Mouse (Mus musculus) gastrocnemius, adult 18-20 months (tissue): Measurements from ENCODE around the gene Acvr2b. TPM values are rescaled to one million over a fixed set of nuclear protein-coding genes. Genes with fewer than 3 reads are reported as not detected.

Experiments used
- DNase-seq: peaks from one replicate; pipeline ENCODE4 v3.0.0; 2021; ENCODE audit warnings: low spot score
- total RNA-seq, 2 experiments: library from RNA; stranded (reverse); gene quantifications; 2 replicates each; pipeline ENCODE4 v1.2.3; 2021

Gene Acvr2b
- total RNA-seq, 2 experiments from 2014 or later: 12.4 to 14.1 TPM

DNA sequence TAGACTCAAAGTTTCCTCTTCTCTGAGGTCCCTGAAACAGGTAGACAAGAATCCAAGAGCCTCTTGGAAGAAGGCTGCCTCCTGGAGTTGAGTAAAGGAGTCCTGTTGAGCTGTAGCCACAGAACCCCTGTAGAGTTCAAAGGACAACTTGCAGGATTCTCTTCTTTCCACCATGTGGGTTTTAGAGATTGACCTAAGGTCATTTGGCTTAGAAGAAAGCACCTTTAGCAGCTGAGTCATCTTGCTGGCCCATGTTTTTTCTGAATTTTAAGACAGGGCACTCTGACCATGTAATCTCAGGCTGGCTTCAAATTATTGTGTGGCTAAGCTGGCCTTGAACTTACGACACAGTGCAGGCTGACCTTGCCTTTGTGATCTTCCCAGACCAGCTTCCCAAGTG lies 71.1 kb downstream of the Acvr2b start:
- no peak for DNase-seq

GRCm38 (mm10) chr9:119473608-119474164 lies 71.8 kb downstream of the Acvr2b start:
- no peak for DNase-seq

DNA sequence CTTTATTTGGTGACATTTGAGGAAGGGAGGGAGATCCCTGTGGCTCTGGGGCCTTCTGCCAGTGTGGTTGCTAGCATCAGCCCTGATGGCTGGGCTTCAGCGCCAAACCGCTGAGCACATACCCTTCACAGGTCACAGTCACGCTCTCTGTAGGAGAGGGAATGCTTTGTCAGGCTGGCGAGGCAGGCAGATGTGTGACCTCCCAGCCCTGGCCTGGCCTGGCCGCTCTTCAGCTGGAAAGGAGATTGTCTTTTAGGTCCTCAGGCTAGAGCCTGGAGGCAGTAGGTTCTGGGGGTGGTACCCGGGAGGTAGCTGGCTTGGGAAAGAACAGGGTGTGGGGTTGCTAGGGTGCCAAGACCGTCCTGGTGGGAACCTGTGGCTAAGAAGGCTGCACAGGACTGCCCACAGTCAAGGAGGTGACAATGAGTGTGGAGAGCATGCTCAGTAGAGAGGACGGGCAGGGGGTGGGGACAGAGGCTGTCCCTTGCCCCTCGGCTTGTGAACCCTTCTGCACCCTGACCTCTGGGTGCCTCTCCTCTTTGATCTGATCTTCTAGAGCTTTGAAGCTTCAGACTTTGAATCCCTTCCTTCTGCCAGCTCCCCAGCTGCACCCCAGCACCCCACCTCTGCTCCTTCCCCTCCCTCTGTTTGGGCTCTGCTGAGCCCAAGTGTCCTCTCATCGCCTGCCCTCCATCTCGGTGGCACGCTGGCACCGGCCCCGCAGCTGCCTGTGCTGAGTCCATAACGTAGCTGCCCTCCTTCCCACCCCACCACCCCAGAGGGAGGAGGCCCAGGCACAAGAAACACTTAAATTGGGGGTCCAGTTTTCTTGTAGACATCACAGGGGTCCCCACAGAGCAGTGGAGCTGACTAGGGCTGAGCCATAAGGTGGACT lies 73.0 kb downstream of the Acvr2b start:
- no peak for DNase-seq

DNA sequence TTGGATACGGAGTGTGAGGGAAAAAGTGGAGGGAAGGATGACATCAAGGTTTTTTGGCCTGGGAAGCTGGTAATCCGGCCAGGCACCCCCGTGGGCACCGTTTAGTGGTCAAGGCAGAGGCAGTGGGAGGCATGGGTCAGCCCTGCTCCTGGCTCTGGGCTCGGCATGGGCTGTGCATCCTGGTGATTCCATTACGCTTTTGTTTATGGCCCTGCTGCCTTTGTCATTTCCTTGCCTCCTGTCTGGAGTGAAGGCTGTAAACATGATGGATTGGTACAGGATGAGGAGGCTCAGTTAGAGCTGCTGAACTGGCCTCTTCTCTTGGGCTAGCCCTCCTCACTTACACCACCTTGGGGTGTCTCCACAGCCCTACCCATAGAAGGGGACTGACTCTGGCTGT lies 75.8 kb downstream of the Acvr2b start:
- DNase-seq: no peak

DNA sequence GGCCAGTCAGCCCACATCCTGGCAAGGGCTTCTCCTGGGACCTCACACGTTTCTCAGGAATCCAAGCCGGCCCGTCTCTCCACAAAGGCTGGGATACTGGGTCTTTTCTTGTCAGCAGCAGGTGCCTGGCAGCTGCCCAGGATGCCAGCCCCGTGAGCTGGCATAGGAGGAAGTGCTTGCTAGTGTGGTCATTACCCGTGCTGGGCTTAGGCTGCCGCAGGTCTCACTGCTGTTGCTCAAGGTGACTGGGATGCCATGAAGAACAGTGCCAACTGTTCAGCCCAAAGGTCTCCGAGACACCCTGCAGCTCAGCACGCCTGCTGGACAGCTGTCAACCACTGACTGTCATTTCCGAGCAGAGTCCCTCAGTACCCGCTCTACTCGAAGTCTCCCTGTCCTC lies 76.4 kb downstream of the Acvr2b start:
- peak; percentile 18 for DNase-seq

- DNase-seq: peak; percentile 80
Measured at GRCm38 (mm10) chr9:119479297-119479696, 77.4 kb downstream of the Acvr2b start.

- DNase-seq: no peak
Measured at GRCm38 (mm10) chr9:119481612-119482011, 79.7 kb downstream of the Acvr2b start.

DNA sequence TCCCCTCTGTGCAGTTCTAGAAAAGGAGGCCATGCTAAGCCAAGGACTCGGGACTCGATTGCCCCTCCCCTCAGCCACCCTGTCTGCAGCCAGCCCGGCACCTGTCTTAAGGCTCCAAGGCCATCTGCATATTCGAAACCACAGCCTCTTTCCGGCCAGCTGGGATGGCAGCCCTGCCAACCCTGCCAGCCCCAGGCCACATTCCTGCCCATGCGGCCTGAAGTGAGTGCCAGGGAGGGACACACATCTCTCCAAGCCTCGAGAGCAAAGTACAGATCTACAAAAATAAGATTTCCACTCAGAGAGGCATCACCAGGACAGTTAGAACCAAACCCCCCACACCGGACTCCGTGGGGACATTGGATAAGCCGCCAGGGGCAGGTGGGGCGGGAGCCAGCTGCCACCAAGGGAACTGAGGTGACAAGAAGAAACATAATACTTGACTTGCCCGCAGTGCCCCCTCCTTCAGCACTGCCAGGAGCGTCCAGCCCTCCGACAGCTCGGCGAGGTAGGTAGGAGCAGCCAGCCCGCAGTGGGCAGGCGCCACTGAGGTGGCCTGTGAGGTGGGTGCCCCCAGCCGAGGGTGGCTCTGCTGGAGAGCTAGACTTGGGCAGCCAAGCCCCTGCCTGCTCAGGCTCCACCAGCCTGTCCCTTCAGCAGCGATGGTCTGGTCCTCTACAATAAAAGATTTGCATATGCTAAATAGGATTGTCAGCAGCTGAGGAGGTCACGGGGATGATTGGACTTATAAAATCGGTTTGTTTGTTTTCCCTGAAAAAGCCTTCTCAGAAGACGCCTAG lies 81.8 kb downstream of the Acvr2b start:
- DNase-seq: peak; percentile 78

DNA sequence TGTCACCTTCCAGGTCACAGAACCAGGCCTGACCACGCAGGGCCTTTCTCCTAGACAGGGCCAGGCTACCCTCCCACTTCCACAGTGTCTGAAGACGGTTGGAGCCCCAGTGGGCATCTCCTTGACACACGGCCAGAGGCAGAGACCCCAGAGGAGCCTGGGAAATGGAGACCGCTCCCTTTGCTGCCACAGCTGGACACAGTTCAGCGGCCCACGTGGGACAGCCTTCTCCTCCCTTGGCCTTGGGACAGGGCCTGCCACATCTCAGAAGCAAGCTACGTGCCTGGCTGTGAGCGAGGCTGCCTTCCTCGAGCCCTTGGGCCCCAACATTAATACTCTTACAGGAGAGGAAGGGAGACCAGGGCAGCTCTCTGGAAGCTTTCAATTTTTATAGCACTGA lies 82.5 kb downstream of the Acvr2b start:
- no peak for DNase-seq

Other genes starting within 250 kb of the Acvr2b start
- 1 to 10 TPM; 1.2 to 1.5 TPM for gene Acaa1b, start 245.0 kb upstream of the Acvr2b start, total RNA-seq
- gene Gm47289, start 243.0 kb upstream of the Acvr2b start, total RNA-seq: not detected
- gene Slc22a13, start 193.0 kb upstream of the Acvr2b start, total RNA-seq: not detected
- 10 to 100 TPM; 65.3 to 67.3 TPM for gene Oxsr1, start 79.7 kb upstream of the Acvr2b start, total RNA-seq
- 10 to 100 TPM; 35.4 to 35.6 TPM for gene Acaa1a, start 62.4 kb upstream of the Acvr2b start, total RNA-seq
- 1 to 10 TPM; 4.8 to 6.6 TPM for gene Myd88, start 60.7 kb upstream of the Acvr2b start, total RNA-seq
- under 1 TPM; 0.09 to 0.38 TPM for gene Xylb, start 44.7 kb upstream of the Acvr2b start, total RNA-seq
- gene Slc22a14, start 36.6 kb upstream of the Acvr2b start, total RNA-seq: not detected
- 1 to 10 TPM; 1.6 TPM for gene Exog, start 42.8 kb downstream of the Acvr2b start, total RNA-seq
- gene Scn5a, start 176.9 kb downstream of the Acvr2b start, total RNA-seq: under 1 TPM; 0.07 to 0.09 TPM